In the genomic region with DNA sequence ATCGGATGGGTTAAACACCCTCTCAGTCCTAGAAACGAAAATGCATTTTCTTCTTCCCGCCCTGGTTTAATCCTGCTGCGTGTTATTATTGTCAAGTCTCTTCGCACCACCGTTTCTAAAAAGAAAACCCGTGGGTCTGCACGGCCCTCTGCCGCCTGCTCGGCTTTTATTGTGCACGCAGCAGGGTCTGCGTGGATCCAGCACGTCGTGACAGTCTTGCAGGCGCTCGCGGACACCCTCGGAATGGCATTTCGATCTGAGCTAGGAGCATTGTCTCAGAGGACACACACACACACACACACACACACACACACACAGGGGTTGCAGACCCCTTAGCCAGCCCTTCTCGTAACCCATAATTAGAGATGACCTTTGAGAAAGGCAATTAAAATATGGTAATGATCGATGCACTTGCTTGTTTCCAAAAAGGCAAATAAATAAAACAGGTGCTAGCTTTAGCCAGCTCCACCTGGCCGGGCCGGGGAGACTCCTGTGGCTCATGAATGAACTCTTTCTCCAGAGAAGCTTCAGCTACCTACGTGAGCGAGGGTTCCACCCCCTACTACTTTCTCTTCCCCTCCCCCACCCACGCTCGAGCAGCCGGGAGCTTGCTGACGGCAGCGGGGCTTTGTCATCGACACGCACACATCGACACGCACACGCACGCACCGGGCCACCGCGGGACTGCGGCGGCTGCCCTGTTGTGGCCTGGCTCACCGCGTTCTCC, we compare ENCODE assay signal across 8 mouse cellular contexts. TPM values are rescaled to one million over a fixed set of nuclear protein-coding genes. Genes with fewer than 3 reads are reported as not detected.
A peak's percentile ranks its signal among the peaks of the same experiment; 100 is the strongest.
DNase-seq lines count a peak whose midpoint lies in the region; ATAC-seq lines count a peak whose summit lies in the region.

No protein-coding gene starts in this region.

- no peak for ATAC-seq in neural tube, embryonic 11.5 days (ENCODE audit: insufficient read depth, low FRiP score, low TSS enrichment)
- ATAC-seq in liver, embryonic 13.5 days (ENCODE audit: low read depth) = 0 out of 2 replicates have a peak, but pooled peaks have one; percentile 31

- peak overlapping the region; percentile 18 for H3K4me3 ChIP-seq in neural tube, embryonic 11.5 days (ENCODE audit: low read depth, low read length)
- peak overlapping the region; percentile 43 for H3K4me3 ChIP-seq in hindbrain, embryonic 10.5 days
- H3K4me3 ChIP-seq in liver, embryonic 13.5 days (replicated peaks) = peak overlapping the region; percentile 47

- H3K9ac ChIP-seq in neural tube, embryonic 11.5 days (ENCODE audit: low read length) = peak overlapping the region; percentile 35; the same call in 1 of the 2 replicates
- peak overlapping the region; percentile 50; the same call in 1 of the 2 replicates for H3K9ac ChIP-seq in liver, embryonic 13.5 days

- peaks cover 38% of the 10 kb centered on the region for H3K27me3 ChIP-seq in neural tube, embryonic 11.5 days (ENCODE audit: control insufficient read depth, insufficient read depth, low read length)
- H3K27me3 ChIP-seq in hindbrain, embryonic 10.5 days (ENCODE audit: insufficient read depth, poor library complexity, severe bottlenecking) = peaks cover 94% of the 10 kb centered on the region
- H3K27me3 ChIP-seq in liver, embryonic 13.5 days = peaks cover 78% of the 10 kb centered on the region
- no peaks in the 10 kb centered on the region; the same call in none of the 2 replicates for H3K27me3 ChIP-seq in splenic B cell, adult 2 months (ENCODE audit: control insufficient read depth, insufficient read depth, low read length, poor library complexity, severe bottlenecking)

- H3K27ac ChIP-seq in neural tube, embryonic 11.5 days (ENCODE audit: low read depth, low read length) = no peak overlapping the region
- H3K27ac ChIP-seq in hindbrain, embryonic 10.5 days = peak overlapping the region; percentile 77
- H3K27ac ChIP-seq in liver, embryonic 13.5 days = no peak overlapping the region

- peak; percentile 30 for DNase-seq in adrenal gland, adult 2 months
- DNase-seq in adrenal gland, postnatal 4 days (ENCODE audit: low spot score in 2 of 2) = no peak
- peak; percentile 53 for DNase-seq in neural tube, embryonic 11.5 days (ENCODE audit: low spot score)
- no peak for DNase-seq in neural tube, embryonic 10.5 days (ENCODE audit: extremely low spot score, low spot score)
- DNase-seq in hindbrain, embryonic 10.5 days (ENCODE audit: low spot score) = peak; percentile 47
- no peak for DNase-seq in liver, embryonic 13.5 days
- DNase-seq in splenic B cell, adult 2 months (ENCODE audit: low read depth, low spot score) = peak; percentile 74
- DNase-seq in cerebellum, adult 9-10 months = no peak

- peaks cover 5% of the 10 kb centered on the region; the same call in 1 of the 2 replicates for H3K4me1 ChIP-seq in neural tube, embryonic 11.5 days (ENCODE audit: control insufficient read depth, insufficient read depth, low read length)
- peaks cover 60% of the 10 kb centered on the region for H3K4me1 ChIP-seq in hindbrain, embryonic 10.5 days (replicated peaks)
- peaks cover 25% of the 10 kb centered on the region for H3K4me1 ChIP-seq in liver, embryonic 13.5 days (replicated peaks)

- peak overlapping the region; percentile 44 for H3K4me2 ChIP-seq in neural tube, embryonic 11.5 days (ENCODE audit: low read depth)
- H3K4me2 ChIP-seq in liver, embryonic 13.5 days = peak overlapping the region; percentile 67

- 2% methylated on average over 43 of the region's 43 CpGs for WGBS in neural tube, embryonic 11.5 days
- WGBS in hindbrain, embryonic 10.5 days = 4% methylated on average over 43 of the region's 43 CpGs
- 5% methylated on average over 43 of the region's 43 CpGs for WGBS in liver, embryonic 13.5 days (ENCODE audit: insufficient replicate concordance)

- no peaks in the 10 kb centered on the region for H3K9me3 ChIP-seq in neural tube, embryonic 11.5 days (ENCODE audit: control insufficient read depth, low read length)
- H3K9me3 ChIP-seq in hindbrain, embryonic 10.5 days = no peaks in the 10 kb centered on the region
- H3K9me3 ChIP-seq in liver, embryonic 13.5 days (replicated peaks) = no peaks in the 10 kb centered on the region

- no peaks in the 10 kb centered on the region for H3K36me3 ChIP-seq in neural tube, embryonic 11.5 days (ENCODE audit: control insufficient read depth, insufficient read depth, low read length)
- H3K36me3 ChIP-seq in hindbrain, embryonic 10.5 days = no peaks in the 10 kb centered on the region
- no peaks in the 10 kb centered on the region for H3K36me3 ChIP-seq in liver, embryonic 13.5 days
- H3K36me3 ChIP-seq in splenic B cell, adult 2 months (ENCODE audit: control insufficient read depth, insufficient read depth, low read length, poor library complexity, severe bottlenecking) = no peaks in the 10 kb centered on the region

RNA-seq across cellular contexts. Expression of gene Bcor, which starts 8.7 kb away (rescaled TPM):
- total RNA-seq in adrenal gland, adult 2 months (2021) = 10 to 100 TPM; 11.8 to 16.9 TPM
- 7.5 and 9.3 TPM in 2 replicates for polyA plus RNA-seq in adrenal gland, adult 2 months (2012; rRNA removed)
- 10 to 100 TPM; 34.6 to 37.8 TPM for total RNA-seq in adrenal gland, postnatal 4 days (2021)
- 21.0 and 26.7 TPM in 2 replicates for polyA plus RNA-seq in neural tube, embryonic 11.5 days (2014; fragmentation: Nextera tagmentation; extraction: Ambion mirVana)
- polyA plus RNA-seq in hindbrain, embryonic 10.5 days (2016; fragmentation: Nextera tagmentation; extraction: Ambion mirVana) = 20.0 and 20.7 TPM in 2 replicates
- polyA plus RNA-seq in liver, embryonic 13.5 days (2015; fragmentation: Nextera tagmentation; extraction: Ambion mirVana) = 3.8 and 4.2 TPM in 2 replicates

Comparison
In these comparisons a context has a peak if more than half of its experiments do, and no peak if none do; other contexts are left out.
1. DNase-seq: peak in adrenal gland, adult 2 months (single experiment), neural tube, embryonic 11.5 days (single experiment), hindbrain, embryonic 10.5 days (single experiment) and splenic B cell, adult 2 months (single experiment); none in adrenal gland, postnatal 4 days (0 of 2), neural tube, embryonic 10.5 days (single experiment), liver, embryonic 13.5 days (single experiment) and cerebellum, adult 9-10 months (single experiment).
2. Peak in every context shown above with its lines, with median percentiles within 50 percentile points of each other: H3K4me3 ChIP-seq.